Mouse (Mus musculus) embryonic facial prominence, embryonic 10.5 days (tissue): ENCODE data around the gene Usp11. TPM values are rescaled to one million over a fixed set of nuclear protein-coding genes. Genes with fewer than 3 reads are reported as not detected.

Source experiments
- DNase-seq: peaks from one replicate; pipeline ENCODE4 v3.0.0-alpha.2; 2017; ENCODE audit warnings: low spot score
- H3K27ac ChIP-seq: fragments of 300-500 bp; sonication (generic); replicated peaks from 2 replicates; pipeline ENCODE4 v1.5.1; 2016; ENCODE audit warnings: mild to moderate bottlenecking
- H3K27me3 ChIP-seq: fragments of 300-500 bp; sonication (generic); replicated peaks from 2 replicates; pipeline ENCODE4 v1.6.1; 2016; ENCODE audit warnings: low read depth, mild to moderate bottlenecking; ENCODE audit not compliant: poor library complexity, severe bottlenecking
- H3K36me3 ChIP-seq: fragments of 300-500 bp; sonication (generic); replicated peaks from 2 replicates; pipeline ENCODE4 v1.6.1; 2016; ENCODE audit warnings: mild to moderate bottlenecking, moderate library complexity
- H3K4me1 ChIP-seq: fragments of 300-500 bp; sonication (generic); 2 replicates; pipeline ENCODE4 v1.6.1; 2016
- H3K4me3 ChIP-seq: fragments of 300-500 bp; sonication (generic); 2 replicates; pipeline ENCODE4 v1.5.1; 2016; ENCODE audit warnings: mild to moderate bottlenecking, moderate library complexity
- H3K9me3 ChIP-seq: fragments of 300-500 bp; sonication (generic); 2 replicates; pipeline ENCODE4 v1.6.1; 2016; ENCODE audit warnings: mild to moderate bottlenecking
- WGBS: fragments of 180-500 bp; shearing (Covaris S2); methylation state at CpG from one replicate; pipeline ENCODE4 v1.1.7; 2016; 5-methylcytosine and 5-hydroxymethylcytosine counted together
- polyA plus RNA-seq: library from polyadenylated mRNA; unstranded; fragments of >200 nt; fragmentation: Nextera tagmentation; extraction: Ambion mirVana; gene quantifications from 2 replicates; pipeline ENCODE4 v1.2.1, GENCODE M21; 2016

Usp11 gene
- polyA plus RNA-seq, result 59.8 and 60.1 TPM in 2 replicates

GRCm38 (mm10) chrX:20703741-20704290, at the start of gene Usp11:
Gene Usp11, plus strand, starts transcription at chrX:20703906.
- DNase-seq, result peak; percentile 79
- H3K9me3 ChIP-seq, result no peaks in the 10 kb centered on the region
- peak within 1 kb of the TSS; percentile 88 for H3K27ac ChIP-seq
- WGBS, result 17% methylated on average over 32 of the region's 32 CpGs
- H3K4me1 ChIP-seq, result no peaks in the 10 kb centered on the region
- H3K4me3 ChIP-seq, result peak within 1 kb of the TSS; percentile 67
- peaks cover 11% of the 10 kb centered on the region for H3K36me3 ChIP-seq
- no peaks in the 10 kb centered on the region for H3K27me3 ChIP-seq

DNA sequence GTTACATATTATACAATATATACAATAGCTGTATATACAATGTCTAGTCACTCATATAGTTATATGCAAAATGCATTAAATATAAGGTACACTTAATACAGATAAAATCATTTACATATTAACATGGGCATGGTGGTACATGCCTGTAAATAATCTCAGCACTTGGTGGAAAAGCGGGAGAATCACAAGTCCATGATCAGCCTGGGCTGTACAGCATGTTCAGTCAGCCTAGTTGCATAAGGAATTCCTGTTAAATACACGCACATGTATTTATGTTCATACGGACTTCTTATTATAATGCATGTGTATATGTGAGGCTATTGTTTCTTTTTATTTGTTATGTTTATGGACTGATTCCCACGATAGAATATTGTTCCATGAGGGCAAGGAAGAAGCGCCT, 46.1 kb upstream of the Usp11 start:
- Histone ChIP-seq H3K36me3 (no peaks in the 10 kb centered on the region), H3K27me3 (no peaks in the 10 kb centered on the region), H3K27ac (no peak overlapping the region), H3K4me3 (peak overlapping the region; percentile 64), H3K9me3 (no peaks in the 10 kb centered on the region), H3K4me1 (no peaks in the 10 kb centered on the region)
- DNase-seq, result no peak
- 34% methylated on average over 5 of the region's 5 CpGs for WGBS

- 11% methylated on average over 27 of the region's 27 CpGs for WGBS
- H3K27ac ChIP-seq, result peak within 1 kb of the TSS; percentile 61
- peak; percentile 87 for DNase-seq
- H3K27me3 ChIP-seq, result no peaks in the 10 kb centered on the region
- no peaks in the 10 kb centered on the region for H3K9me3 ChIP-seq
- no peaks in the 10 kb centered on the region for H3K4me1 ChIP-seq
- H3K36me3 ChIP-seq, result no peaks in the 10 kb centered on the region
- peak within 1 kb of the TSS; percentile 64 for H3K4me3 ChIP-seq
Observed at GRCm38 (mm10) chrX:20658026-20658652, 45.6 kb upstream of the Usp11 start, which contains the start of gene Uba1. Gene Uba1, plus strand, starts transcription at chrX:20658326.

DNA sequence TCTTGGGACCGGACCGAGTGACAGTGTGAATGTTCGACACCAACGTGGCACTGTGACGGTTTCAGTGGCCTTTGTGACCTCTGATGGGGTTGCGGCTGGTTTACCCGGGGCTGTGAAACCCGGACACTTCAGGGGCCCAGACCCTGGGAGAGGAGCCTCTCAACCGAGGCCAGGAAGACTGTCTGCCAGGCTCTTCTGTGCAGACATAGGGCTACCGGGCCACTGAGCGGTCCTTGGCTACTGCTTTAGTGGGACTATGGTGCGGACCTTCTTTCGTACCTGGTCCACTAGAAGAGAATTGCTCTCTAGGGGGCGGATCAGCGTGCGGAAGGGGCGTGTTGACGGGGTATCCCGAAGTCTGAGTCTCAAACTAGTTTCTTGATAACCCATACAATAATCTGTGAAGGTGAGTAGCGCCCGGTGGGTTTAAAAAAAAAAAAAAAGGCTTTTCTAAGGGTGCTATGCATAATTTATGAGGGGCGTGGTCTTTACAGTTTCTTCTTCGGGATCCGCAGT, 44.8 kb upstream of the Usp11 start:
- Histone ChIP-seq H3K4me1 (no peaks in the 10 kb centered on the region), H3K4me3 (peak overlapping the region; percentile 64), H3K9me3 (no peaks in the 10 kb centered on the region), H3K27ac (peak overlapping the region; percentile 61), H3K27me3 (no peaks in the 10 kb centered on the region), H3K36me3 (no peaks in the 10 kb centered on the region)
- WGBS, result 15% methylated on average over 24 of the region's 24 CpGs
- peak; percentile 13 for DNase-seq

DNA sequence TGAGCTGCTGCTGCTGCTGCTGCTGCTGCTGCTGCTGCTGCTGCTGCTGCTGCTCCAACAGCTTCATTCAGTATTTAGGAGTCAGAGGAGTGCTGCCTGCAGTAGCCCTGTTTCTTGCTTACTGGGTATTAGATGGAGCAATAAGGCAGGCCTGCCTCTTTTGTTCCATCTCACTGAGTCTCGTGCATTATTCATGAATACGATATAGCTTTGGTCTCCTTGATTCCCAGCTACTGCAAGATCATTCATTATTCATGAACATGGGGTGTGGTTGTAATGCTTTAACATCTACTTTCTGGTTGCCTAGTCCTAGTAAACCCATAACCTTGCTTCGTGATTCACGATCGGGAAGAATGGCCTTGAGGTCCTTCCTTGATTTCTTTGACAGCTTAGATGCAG, 41.4 kb upstream of the Usp11 start:
- Histone ChIP-seq H3K36me3 (peaks cover 25% of the 10 kb centered on the region), H3K9me3 (no peaks in the 10 kb centered on the region), H3K4me3 (peak overlapping the region; percentile 70), H3K27ac (no peak overlapping the region), H3K4me1 (no peaks in the 10 kb centered on the region), H3K27me3 (no peaks in the 10 kb centered on the region)
- no peak for DNase-seq
- 30% methylated on average over 5 of the region's 5 CpGs for WGBS

DNA sequence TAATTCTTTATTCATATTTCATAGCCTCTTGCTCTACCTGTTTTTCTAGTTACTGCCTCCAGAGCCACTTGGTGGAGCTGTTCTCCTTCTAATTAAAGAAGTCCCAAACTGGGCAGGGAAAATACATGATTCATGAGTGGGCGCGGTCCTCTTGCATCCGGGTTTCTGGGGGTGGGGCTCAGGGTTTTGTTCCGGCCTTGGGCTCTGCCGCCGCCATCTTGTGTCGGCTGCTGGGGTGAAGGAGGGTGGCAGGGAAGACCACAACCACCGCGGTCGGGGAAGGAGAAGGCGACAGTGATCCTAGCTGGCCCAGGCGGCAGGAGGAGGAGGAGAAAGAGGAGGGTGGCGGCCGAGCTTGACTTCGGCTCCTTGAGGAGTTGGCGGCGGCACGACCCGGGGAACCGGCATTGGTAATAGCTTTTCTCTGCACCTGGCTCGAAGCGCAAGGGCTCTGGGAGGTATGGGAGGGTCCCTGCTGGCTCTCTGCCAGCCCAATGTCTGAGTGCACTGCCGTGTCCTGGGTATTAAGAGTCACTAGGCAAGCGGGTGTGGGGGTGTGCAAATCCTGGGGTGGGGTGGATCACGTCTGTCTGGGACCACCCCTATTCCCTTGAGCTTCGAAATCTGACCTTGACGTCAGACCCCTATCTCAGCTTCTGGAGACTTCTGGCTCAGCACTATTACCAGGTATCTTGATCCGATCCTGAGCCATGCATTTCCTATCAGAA, 40.8 kb upstream of the Usp11 start:
- Histone ChIP-seq H3K36me3 (peaks cover 31% of the 10 kb centered on the region), H3K9me3 (no peaks in the 10 kb centered on the region), H3K4me1 (no peaks in the 10 kb centered on the region), H3K27me3 (no peaks in the 10 kb centered on the region), H3K27ac (peak overlapping the region; percentile 87), H3K4me3 (peak overlapping the region; percentile 70)
- WGBS, result 15% methylated on average over 28 of the region's 28 CpGs
- peak; percentile 87 for DNase-seq

GRCm38 (mm10) chrX:20663444-20663790, 40.3 kb upstream of the Usp11 start:
- Histone ChIP-seq H3K9me3 (no peaks in the 10 kb centered on the region), H3K4me3 (peak overlapping the region; percentile 70), H3K4me1 (no peaks in the 10 kb centered on the region), H3K27ac (peak overlapping the region; percentile 87), H3K27me3 (no peaks in the 10 kb centered on the region), H3K36me3 (peaks cover 36% of the 10 kb centered on the region)
- no peak for DNase-seq
- WGBS, result 18% methylated on average over 9 of the region's 9 CpGs

DNA sequence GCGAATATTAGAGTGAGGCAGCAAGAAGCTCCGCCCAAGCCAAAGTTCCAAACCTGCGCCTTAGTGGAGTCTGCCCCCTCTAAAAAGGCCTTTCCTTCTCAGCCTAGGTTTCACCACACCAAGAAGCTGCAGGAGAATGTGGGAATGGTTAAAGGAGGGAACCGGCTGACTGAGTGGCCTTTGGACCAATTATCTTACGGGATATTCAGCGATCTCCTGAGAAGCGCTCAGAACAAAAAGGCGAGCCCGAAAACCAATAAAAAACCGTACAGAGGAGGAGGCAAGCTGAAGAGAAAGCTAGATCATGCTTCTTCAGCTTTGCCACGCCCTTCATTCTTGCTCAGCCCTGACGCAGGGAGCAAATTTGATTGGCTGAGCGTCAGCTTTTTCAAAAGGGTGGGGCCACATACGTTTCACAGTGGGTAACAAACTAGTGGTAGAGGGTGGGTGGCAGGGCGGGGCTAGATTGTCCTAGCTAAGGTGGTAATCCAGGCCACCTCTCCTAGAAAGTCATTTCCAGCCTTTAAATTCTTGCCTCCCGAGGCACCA, 16.1 kb upstream of the Usp11 start, which contains the start of gene Cdk16:
Gene Cdk16, plus strand, starts transcription at position 436 of the 549 bp plus-strand sequence.
- 25% methylated on average over 16 of the region's 16 CpGs for WGBS
- peaks cover 9% of the 10 kb centered on the region; the same call in 1 of the 2 replicates for H3K9me3 ChIP-seq
- H3K36me3 ChIP-seq, result peaks cover 24% of the 10 kb centered on the region
- H3K27me3 ChIP-seq, result no peaks in the 10 kb centered on the region
- peak; percentile 84 for DNase-seq
- peak within 1 kb of the TSS; percentile 92 for H3K27ac ChIP-seq
- peaks cover 14% of the 10 kb centered on the region for H3K4me1 ChIP-seq
- peak within 1 kb of the TSS; percentile 69 for H3K4me3 ChIP-seq

GRCm38 (mm10) chrX:20688068-20688547, 15.6 kb upstream of the Usp11 start:
- Histone ChIP-seq H3K9me3 (peaks cover 9% of the 10 kb centered on the region; the same call in 1 of the 2 replicates), H3K27ac (peak overlapping the region; percentile 92), H3K27me3 (no peaks in the 10 kb centered on the region), H3K36me3 (peaks cover 24% of the 10 kb centered on the region), H3K4me3 (peak overlapping the region; percentile 69), H3K4me1 (peaks cover 14% of the 10 kb centered on the region)
- DNase-seq, result peak; percentile 89
- 17% methylated on average over 33 of the region's 33 CpGs for WGBS

GRCm38 (mm10) chrX:20688615-20689014, 15.1 kb upstream of the Usp11 start:
- 19% methylated on average over 35 of the region's 35 CpGs for WGBS
- Histone ChIP-seq H3K36me3 (peaks cover 24% of the 10 kb centered on the region), H3K9me3 (peaks cover 9% of the 10 kb centered on the region; the same call in 1 of the 2 replicates), H3K27ac (peak overlapping the region; percentile 92), H3K4me1 (peaks cover 14% of the 10 kb centered on the region), H3K27me3 (no peaks in the 10 kb centered on the region), H3K4me3 (peak overlapping the region; percentile 69)
- DNase-seq, result peak; percentile 77

GRCm38 (mm10) chrX:20691566-20691965, 12.1 kb upstream of the Usp11 start:
- Histone ChIP-seq H3K36me3 (peaks cover 47% of the 10 kb centered on the region), H3K9me3 (peaks cover 9% of the 10 kb centered on the region; the same call in 1 of the 2 replicates)
- 85% methylated on average over 3 of the region's 3 CpGs for WGBS

DNA sequence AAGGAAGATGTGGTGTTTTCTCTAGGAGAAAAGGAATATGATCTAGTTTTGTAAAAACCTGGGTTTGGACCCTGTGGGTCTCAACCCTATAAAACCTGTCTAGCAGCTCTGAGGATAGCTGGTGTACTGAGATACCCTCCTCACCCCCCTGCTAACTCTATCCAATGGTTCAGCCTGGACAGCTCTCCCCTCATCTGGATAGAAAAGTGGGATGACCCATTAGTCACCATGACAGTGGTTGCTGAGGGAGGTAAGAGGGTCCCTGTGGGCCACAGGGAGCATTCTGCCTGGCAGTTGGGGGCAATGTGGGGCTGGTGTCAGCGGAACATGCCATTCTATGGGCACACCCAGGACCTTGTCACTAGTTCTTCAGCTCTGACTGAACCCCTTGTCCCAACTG, 11.1 kb upstream of the Usp11 start:
- Histone ChIP-seq H3K36me3 (peaks cover 58% of the 10 kb centered on the region), H3K27ac (no peak overlapping the region), H3K9me3 (peaks cover 9% of the 10 kb centered on the region; the same call in 1 of the 2 replicates), H3K4me3 (no peak overlapping the region), H3K4me1 (peaks cover 8% of the 10 kb centered on the region), H3K27me3 (no peaks in the 10 kb centered on the region)
- no peak for DNase-seq
- WGBS, result 79% methylated on average over 1 of the region's 1 CpGs

More at GRCm38 (mm10) chrX:20691566-20691965, 12.1 kb upstream of the Usp11 start:
- Histone ChIP-seq H3K4me1 (peaks cover 12% of the 10 kb centered on the region), H3K27ac (no peak overlapping the region), H3K27me3 (no peaks in the 10 kb centered on the region), H3K4me3 (no peak overlapping the region)
- no peak for DNase-seq
